Mouse (Mus musculus) C2C12 (cell line): ENCODE results near the gene Ifi213. TPM values are rescaled to one million over a fixed set of nuclear protein-coding genes. Genes with fewer than 3 reads are reported as not detected.
"Not testable (repeated sequence)": the region's sequence is repeated elsewhere in the genome, so short reads cannot be mapped to it uniquely, and the experiment has no call there.

Experiments
- H3K27me3 ChIP-seq: one replicate; pipeline ENCODE4 v1.6.1; 2011; ENCODE audit not compliant: control insufficient read depth, insufficient read depth, insufficient read length
- H3K36me3 ChIP-seq: one replicate; pipeline ENCODE4 v1.6.1; 2011; ENCODE audit not compliant: control insufficient read depth, insufficient read depth
- H3K4me3 ChIP-seq: one replicate; pipeline ENCODE4 v1.5.1; 2011; ENCODE audit warnings: mild to moderate bottlenecking, control low read depth; ENCODE audit not compliant: poor library complexity, insufficient read depth, severe bottlenecking
- H3K79me2 ChIP-seq: one replicate; pipeline ENCODE4 v1.6.1; 2011; ENCODE audit not compliant: control insufficient read depth, insufficient read depth
- H3K79me3 ChIP-seq: one replicate; pipeline ENCODE4 v1.6.1; 2011; ENCODE audit warnings: low read depth, control low read depth
- H3ac ChIP-seq: one replicate; pipeline ENCODE3; 2011; ENCODE audit warnings: low read depth; ENCODE audit not compliant: control insufficient read depth, insufficient read length
- CEBPB ChIP-seq: IDR thresholded peaks from one replicate; pipeline ENCODE4 v1.6.1; 2011; ENCODE audit warnings: low read depth, mild to moderate bottlenecking, control low read depth, moderate library complexity
- CTCF ChIP-seq: IDR thresholded peaks from one replicate; pipeline ENCODE4 v1.5.1; 2011; ENCODE audit not compliant: control insufficient read depth, insufficient read depth, insufficient read length
- FOSL1 ChIP-seq: IDR thresholded peaks from one replicate; pipeline ENCODE4 v1.8.0; 2011; ENCODE audit warnings: mild to moderate bottlenecking, low read length; ENCODE audit not compliant: poor library complexity, insufficient read depth, severe bottlenecking
- MAX ChIP-seq: IDR thresholded peaks from one replicate; pipeline ENCODE4 v1.6.1; 2011; ENCODE audit warnings: mild to moderate bottlenecking, control low read depth
- MYOD1 ChIP-seq: IDR thresholded peaks from one replicate; pipeline ENCODE4 v1.6.1; 2011; ENCODE audit warnings: low read depth; ENCODE audit not compliant: control insufficient read depth, insufficient read length
- MYOG ChIP-seq: IDR thresholded peaks from one replicate; pipeline ENCODE4 v1.6.1; 2011; ENCODE audit not compliant: control insufficient read depth, insufficient read length; ENCODE audit errors: extremely low read depth
- USF1 ChIP-seq: IDR thresholded peaks from one replicate; pipeline ENCODE4 v1.6.1; 2011; ENCODE audit warnings: low read depth, mild to moderate bottlenecking, control low read depth, moderate library complexity
- microRNA-seq: library from miRNA; unstranded; fragments of <30 nt; microRNA quantifications from one replicate; pipeline ENCODE4, GENCODE M21; 2019; ENCODE audit warnings: borderline microRNAs expressed
- polyA plus RNA-seq: library from polyadenylated mRNA; unstranded; fragments of >200 nt; fragmentation: generic; extraction: Trizol; gene quantifications from one replicate; pipeline ENCODE4 v1.2.1, GENCODE M21; 2012; ENCODE audit warnings: missing spikeins

Ifi213 gene
- polyA plus RNA-seq, 1 experiment, result not detected

DNA sequence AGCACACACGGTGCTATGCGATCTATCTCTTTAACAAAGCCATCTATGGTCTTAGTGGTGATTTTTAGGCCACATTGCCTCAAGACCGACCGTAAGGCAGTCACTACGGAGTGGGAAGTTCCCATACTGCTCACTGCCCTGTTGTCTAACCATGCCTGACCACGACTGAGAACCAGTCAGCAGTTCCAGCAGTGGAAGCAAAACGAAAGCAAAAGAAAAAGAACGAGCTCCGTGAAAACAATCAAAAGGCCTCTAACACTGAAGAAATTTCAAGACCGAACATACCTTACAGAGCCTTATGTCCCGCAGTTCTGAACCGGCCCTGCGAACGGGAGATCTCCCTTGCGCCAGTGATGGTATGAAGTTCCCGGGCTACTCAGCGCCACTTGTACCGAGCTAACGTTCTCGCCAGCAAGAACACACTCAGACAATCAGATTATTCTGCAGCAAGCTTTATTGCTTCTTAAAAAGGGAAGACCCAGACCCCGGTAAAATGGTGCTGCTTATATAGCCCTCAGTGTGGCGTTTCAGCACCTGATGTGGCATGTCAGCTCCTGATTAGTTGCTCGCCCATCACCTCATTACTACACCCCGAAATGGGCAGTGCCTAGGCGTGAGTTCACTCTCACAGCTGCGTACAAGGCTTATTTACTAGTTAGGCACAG, 19.0 kb downstream of the Ifi213 start:
- Histone ChIP-seq H3K27me3 (no peaks in the 10 kb centered on the region), H3K36me3 (no peaks in the 10 kb centered on the region), H3K79me2 (no peaks in the 10 kb centered on the region), H3K79me3 (no peaks in the 10 kb centered on the region), H3K4me3 (no peak overlapping the region), H3ac (no peak overlapping the region)
- TF ChIP-seq MYOG (no peak), CEBPB (no peak), MAX (no peak), MYOD1 (no peak), FOSL1 (no peak), CTCF (no peak), USF1 (no peak)

DNA sequence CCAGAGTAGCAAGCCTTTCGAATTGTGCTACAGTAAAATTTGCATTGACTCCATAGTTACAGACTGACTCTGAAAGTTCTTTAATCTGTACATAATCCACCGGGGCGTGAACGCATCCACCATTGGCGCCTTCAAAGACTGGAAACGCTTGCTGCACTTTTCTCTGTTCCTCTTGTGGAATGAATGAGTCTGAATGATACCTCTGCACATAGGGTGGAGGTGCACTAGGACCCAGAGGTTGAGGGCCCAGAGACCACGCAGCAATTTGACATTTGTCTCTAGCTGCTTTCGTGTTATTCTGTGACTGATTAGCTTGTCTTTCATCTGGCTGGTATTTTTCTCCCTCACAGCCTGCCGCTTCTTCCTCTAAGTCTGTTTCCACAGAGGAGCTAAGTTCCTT, 20.0 kb downstream of the Ifi213 start:
- H3ac ChIP-seq, result no peak overlapping the region
- no peaks in the 10 kb centered on the region for H3K36me3 ChIP-seq
- no peak for TF ChIP-seq CTCF
- no peak for TF ChIP-seq CEBPB
- TF ChIP-seq MAX, result no peak
- no peak for TF ChIP-seq FOSL1
- no peak for TF ChIP-seq USF1
- TF ChIP-seq MYOG, result no peak
- no peak for TF ChIP-seq MYOD1
- H3K79me2 ChIP-seq, result no peaks in the 10 kb centered on the region
- no peak overlapping the region for H3K4me3 ChIP-seq
- no peaks in the 10 kb centered on the region for H3K27me3 ChIP-seq
- no peaks in the 10 kb centered on the region for H3K79me3 ChIP-seq

DNA sequence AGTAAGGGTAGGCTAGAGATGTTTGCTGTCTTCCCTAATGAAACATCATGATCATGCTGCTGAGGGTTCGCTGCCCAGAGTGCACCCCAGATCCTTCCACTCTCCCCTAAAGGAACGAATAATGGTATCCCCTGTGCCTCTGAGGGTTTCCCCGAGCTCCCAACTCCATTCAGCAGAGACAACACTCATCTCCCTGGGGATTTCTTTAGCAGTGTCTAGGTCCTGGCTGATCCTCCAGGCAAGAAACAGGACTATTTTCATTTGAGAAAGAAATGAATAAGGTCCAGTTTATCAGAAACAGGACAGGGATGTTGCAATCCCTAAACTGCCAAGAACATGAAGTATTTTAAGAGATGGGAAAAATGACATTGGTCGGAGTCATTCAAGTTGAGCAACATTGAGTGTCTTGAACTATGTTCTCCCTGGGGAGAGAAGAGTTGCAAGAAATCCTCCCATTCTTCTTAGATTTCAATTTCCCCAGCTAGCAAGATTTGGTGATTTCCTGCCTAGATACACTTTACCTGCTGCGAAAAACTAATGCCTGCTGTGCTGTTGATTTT, 48.5 kb downstream of the Ifi213 start:
- not testable (repeated sequence) for H3K27me3 ChIP-seq, H3K4me3 ChIP-seq, H3K79me3 ChIP-seq, H3K79me2 ChIP-seq, H3K36me3 ChIP-seq, H3ac ChIP-seq

DNA sequence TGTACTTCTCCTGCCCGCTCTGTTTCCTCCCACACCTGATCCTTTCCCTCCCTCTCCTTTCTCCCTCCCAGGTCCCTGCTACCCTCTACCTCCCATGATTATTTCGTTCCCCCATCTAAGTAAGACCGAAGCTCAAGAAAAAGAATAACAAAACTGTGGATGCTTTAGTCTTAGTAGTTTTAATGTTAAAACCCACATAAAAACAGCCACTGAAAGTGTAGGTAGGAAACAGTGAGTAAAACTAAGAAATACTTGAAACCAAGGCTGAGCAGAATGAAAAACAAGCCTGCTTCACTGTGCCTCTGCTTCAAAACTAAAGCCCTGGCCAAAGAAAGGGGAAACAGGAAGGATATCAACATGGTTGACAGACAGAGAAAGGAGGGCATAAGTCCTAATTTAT, 50.3 kb downstream of the Ifi213 start:
- not testable (repeated sequence) for H3K79me2 ChIP-seq, H3ac ChIP-seq, H3K27me3 ChIP-seq, H3K4me3 ChIP-seq, H3K36me3 ChIP-seq, H3K79me3 ChIP-seq

DNA sequence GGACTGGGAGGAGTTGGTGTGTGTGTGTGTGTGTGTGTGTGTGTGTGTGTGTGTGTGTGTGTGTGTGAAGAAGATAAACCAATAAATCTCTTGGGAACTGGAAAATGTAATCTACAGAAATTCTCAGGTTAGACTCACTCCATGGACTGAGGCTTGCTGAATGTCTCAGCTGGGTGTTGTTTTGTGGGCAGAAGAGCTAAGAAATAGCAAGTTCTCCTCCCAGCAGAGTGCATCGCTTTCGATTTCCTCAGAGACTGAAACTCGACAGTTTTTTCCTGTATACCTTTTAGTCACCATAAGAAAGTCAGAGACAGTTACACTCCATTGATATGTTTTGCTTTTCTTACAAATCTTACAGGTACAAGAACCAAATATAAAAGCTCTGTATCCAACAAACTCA, 63.3 kb downstream of the Ifi213 start, which contains the start of gene Ifi214:
Gene Ifi214 (minus strand): TSS at position 167 of the 400 bp plus-strand sequence.
- not testable (repeated sequence) for H3ac ChIP-seq, H3K79me2 ChIP-seq, H3K79me3 ChIP-seq, H3K36me3 ChIP-seq, H3K4me3 ChIP-seq, H3K27me3 ChIP-seq

DNA sequence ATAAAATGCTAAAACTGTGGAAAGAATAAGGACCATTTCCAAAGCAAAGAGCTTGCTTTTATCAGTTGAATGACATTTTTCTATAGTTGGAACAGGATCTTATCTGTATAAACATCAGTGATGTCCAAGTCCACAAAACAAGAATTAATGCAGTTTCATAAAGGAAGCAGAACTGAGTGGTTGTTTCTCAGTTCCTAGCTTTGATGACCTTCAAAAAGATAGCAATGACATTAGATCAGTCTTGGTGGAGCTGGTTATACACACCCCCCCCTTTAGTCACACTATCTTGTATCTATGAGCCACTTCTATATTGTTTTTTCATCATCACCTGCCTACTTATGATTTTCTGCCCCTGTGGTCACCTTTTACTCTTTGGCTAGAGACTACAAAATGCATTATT, 77.6 kb downstream of the Ifi213 start:
- Histone ChIP-seq H3ac (no peak overlapping the region), H3K79me3 (no peaks in the 10 kb centered on the region), H3K36me3 (no peaks in the 10 kb centered on the region), H3K27me3 (no peaks in the 10 kb centered on the region), H3K4me3 (no peak overlapping the region), H3K79me2 (no peaks in the 10 kb centered on the region)
- TF ChIP-seq CEBPB, result no peak
- TF ChIP-seq MYOG, result no peak
- no peak for TF ChIP-seq USF1
- TF ChIP-seq MYOD1, result no peak
- TF ChIP-seq FOSL1, result no peak
- no peak for TF ChIP-seq MAX
- TF ChIP-seq CTCF, result no peak

Small RNA genes within 50 kb of the gene (microRNA-seq; reads per million reads assigned to microRNA genes)
- not detected for gene Gm44339
- gene Gm44481, result not detected

Other genes starting within 250 kb of the Ifi213 start
- 5.9 TPM for gene Aim2, start 248.4 kb downstream of the Ifi213 start, polyA plus RNA-seq
- 0.09 TPM for gene Cadm3, start 231.6 kb downstream of the Ifi213 start, polyA plus RNA-seq
- not detected for gene Ifi206, start 108.2 kb downstream of the Ifi213 start, polyA plus RNA-seq
- gene Ifi214, start 63.3 kb downstream of the Ifi213 start, polyA plus RNA-seq, result not detected
- not detected for gene Ifi209, start 31.6 kb upstream of the Ifi213 start, polyA plus RNA-seq
- not detected for gene Ifi208, start 74.4 kb upstream of the Ifi213 start, polyA plus RNA-seq
- gene Ifi207, start 142.5 kb upstream of the Ifi213 start, polyA plus RNA-seq, result 0.04 TPM
- 4.1 TPM for gene Ifi204, start 167.7 kb upstream of the Ifi213 start, polyA plus RNA-seq